24 mouse cellular contexts compared by ENCODE assay signal in genomic region chr7:10252075-10252474, GRCm38 (mm10). TPM values are rescaled to one million over a fixed set of nuclear protein-coding genes. Genes with fewer than 3 reads are reported as not detected.
"Had no signal": no experiment of that assay in that cellular context is flagged by ENCODE, and none has a peak within 500 bp of the region (broad histone marks: within the 10 kb centered on the region; RNA-seq: fewer than 3 reads in every experiment).

No protein-coding gene starts in this region.

- DNase-seq: retina, postnatal 1 day; right cerebral cortex, adult 18-20 months; right cerebral cortex, postnatal 14 days; right cerebral cortex, postnatal 25 days; right cerebral cortex, postnatal 4 days; spleen, adult 18-20 months; thymus, adult 18-20 months; thymus, adult 2 months; thymus, postnatal 14 days; thymus, postnatal 25 days; thymus, postnatal 36 days; thymus, postnatal 4 days had no signal

- H3K27me3 ChIP-seq: neural tube, embryonic 13.5 days; neural tube, embryonic 15.5 days; stomach, embryonic 15.5 days had no signal

- H3K4me2 ChIP-seq: neural tube, embryonic 13.5 days; neural tube, embryonic 15.5 days; stomach, embryonic 15.5 days had no signal

- H3K36me3 ChIP-seq: neural tube, embryonic 13.5 days; neural tube, embryonic 15.5 days; stomach, embryonic 15.5 days had no signal

- H3K4me1 ChIP-seq: neural tube, embryonic 13.5 days; neural tube, embryonic 15.5 days; stomach, embryonic 15.5 days had no signal

- H3K27ac ChIP-seq: neural tube, embryonic 13.5 days; neural tube, embryonic 15.5 days; stomach, embryonic 15.5 days; stomach, postnatal 0 days had no signal

- H3K9ac ChIP-seq: neural tube, embryonic 13.5 days; neural tube, embryonic 15.5 days; stomach, embryonic 15.5 days had no signal

- H3K4me3 ChIP-seq: neural tube, embryonic 13.5 days; neural tube, embryonic 15.5 days; stomach, embryonic 15.5 days had no signal

RNA-seq across cellular contexts. Expression of gene Vmn1r66, which starts 25.7 kb away (rescaled TPM):
- total RNA-seq: neutrophil, adult 5-6 weeks had no signal
- polyA plus RNA-seq: neural tube, embryonic 13.5 days; neural tube, embryonic 14.5 days; neural tube, embryonic 15.5 days; small intestine, adult 2 months; spleen, adult 2 months; stomach, embryonic 14.5 days; stomach, embryonic 15.5 days; stomach, embryonic 16.5 days; stomach, postnatal 0 days; thymus, adult 2 months; thymus, postnatal 0 days; urinary bladder, adult 2 months had no signal
